Mouse (Mus musculus): ENCODE data around the gene Immp2l. TPM values are rescaled to one million over a fixed set of nuclear protein-coding genes. Genes with fewer than 3 reads are reported as not detected.

Immp2l gene
- polyA plus RNA-seq, 1 experiment from 2014 or later: 8.5 TPM

- H3K4me3 ChIP-seq: peak overlapping the region; percentile 62
- 7% methylated on average over 23 of the region's 23 CpGs for whole genome bisulfite sequencing
- peaks cover 34% of the 10 kb centered on the region for H3K4me1 ChIP-seq (replicated peaks)
- no peaks in the 10 kb centered on the region for H3K27me3 ChIP-seq
- H3K9me3 ChIP-seq: no peaks in the 10 kb centered on the region
- peak overlapping the region; percentile 92 for H3K9ac ChIP-seq
- ATAC-seq (ENCODE audit: low read depth): no peak
- no peaks in the 10 kb centered on the region for H3K36me3 ChIP-seq
- H3K4me2 ChIP-seq: peak overlapping the region; percentile 70
- H3K27ac ChIP-seq (replicated peaks): peak overlapping the region; percentile 97
These were observed 459.9 kb downstream of the Immp2l start for GRCm38 (mm10) chr12:41483593-41484451.

- H3K9me3 ChIP-seq: no peaks in the 10 kb centered on the region
- no peaks in the 10 kb centered on the region for H3K36me3 ChIP-seq
These were observed 461.0 kb downstream of the Immp2l start for GRCm38 (mm10) chr12:41484689-41485511.

GRCm38 (mm10) chr12:41485512-41486215 is 461.8 kb downstream of the Immp2l start:
- Histone ChIP-seq H3K9me3 (no peaks in the 10 kb centered on the region), H3K27ac (replicated peaks) (peak overlapping the region; percentile 97), H3K36me3 (no peaks in the 10 kb centered on the region), H3K4me2 (peak overlapping the region; percentile 70), H3K4me3 (peak overlapping the region; percentile 62), H3K9ac (peak overlapping the region; percentile 92), H3K4me1 (replicated peaks) (peaks cover 34% of the 10 kb centered on the region), H3K27me3 (no peaks in the 10 kb centered on the region)
- peak; percentile 94 for ATAC-seq (ENCODE audit: low read depth)
- 12% methylated on average over 12 of the region's 12 CpGs for WGBS

More at GRCm38 (mm10) chr12:41484689-41485511, 461.0 kb downstream of the Immp2l start:
- peak overlapping the region; percentile 70 for H3K4me2 ChIP-seq
- H3K4me1 ChIP-seq (replicated peaks): peaks cover 34% of the 10 kb centered on the region
- peak overlapping the region; percentile 92 for H3K9ac ChIP-seq
- peak overlapping the region; percentile 62 for H3K4me3 ChIP-seq
- 12% methylated on average over 16 of the region's 16 CpGs for WGBS
- H3K27ac ChIP-seq (replicated peaks): peak overlapping the region; percentile 97
- peak; percentile 67 for ATAC-seq (ENCODE audit: low read depth)
- H3K27me3 ChIP-seq: no peaks in the 10 kb centered on the region

- peak within 1 kb of the TSS; percentile 97 for H3K27ac ChIP-seq (replicated peaks)
- WGBS: 94% methylated on average over 1 of the region's 1 CpGs
- peaks cover 28% of the 10 kb centered on the region for H3K4me1 ChIP-seq (replicated peaks)
- ATAC-seq (ENCODE audit: low read depth): peak; percentile 37; the same call in 1 of the 2 replicates
- no peaks in the 10 kb centered on the region for H3K9me3 ChIP-seq
- H3K4me3 ChIP-seq: peak within 1 kb of the TSS; percentile 62
- peak within 1 kb of the TSS; percentile 70 for H3K4me2 ChIP-seq
- no peaks in the 10 kb centered on the region for H3K36me3 ChIP-seq
- no peaks in the 10 kb centered on the region for H3K27me3 ChIP-seq
- H3K9ac ChIP-seq: peak within 1 kb of the TSS; percentile 92
These were observed 462.4 kb downstream of the Immp2l start, which contains the start of gene Lrrn3 for GRCm38 (mm10) chr12:41486331-41486730. Gene Lrrn3 (minus strand): TSS chr12:41486431.

- Histone ChIP-seq H3K4me1 (replicated peaks) (peaks cover 23% of the 10 kb centered on the region), H3K4me2 (no peak overlapping the region), H3K36me3 (no peaks in the 10 kb centered on the region), H3K27ac (replicated peaks) (no peak overlapping the region), H3K9me3 (no peaks in the 10 kb centered on the region), H3K27me3 (no peaks in the 10 kb centered on the region), H3K9ac (no peak overlapping the region), H3K4me3 (no peak overlapping the region)
- 22% methylated on average over 5 of the region's 5 CpGs for WGBS
- no peak for ATAC-seq (ENCODE audit: low read depth)
These were observed 463.1 kb downstream of the Immp2l start for GRCm38 (mm10) chr12:41487005-41487404.

GRCm38 (mm10) chr12:41494620-41495019 is 470.7 kb downstream of the Immp2l start:
- ATAC-seq (ENCODE audit: low read depth): no peak
- H3K4me3 ChIP-seq: no peak overlapping the region
- no peaks in the 10 kb centered on the region for H3K4me1 ChIP-seq (replicated peaks)
- no peaks in the 10 kb centered on the region for H3K27me3 ChIP-seq
- no peak overlapping the region for H3K9ac ChIP-seq
- H3K36me3 ChIP-seq: no peaks in the 10 kb centered on the region
- no peak overlapping the region for H3K4me2 ChIP-seq
- H3K27ac ChIP-seq (replicated peaks): no peak overlapping the region
- H3K9me3 ChIP-seq: no peaks in the 10 kb centered on the region
- WGBS: 44% methylated on average over 10 of the region's 10 CpGs

GRCm38 (mm10) chr12:41500049-41500820 is 476.3 kb downstream of the Immp2l start:
- WGBS: 87% methylated on average over 9 of the region's 9 CpGs
- no peaks in the 10 kb centered on the region for H3K36me3 ChIP-seq
- no peaks in the 10 kb centered on the region for H3K4me1 ChIP-seq (replicated peaks)
- no peak overlapping the region for H3K4me2 ChIP-seq
- H3K9me3 ChIP-seq: no peaks in the 10 kb centered on the region
- no peaks in the 10 kb centered on the region for H3K27me3 ChIP-seq
- H3K4me3 ChIP-seq: no peak overlapping the region
- H3K27ac ChIP-seq (replicated peaks): no peak overlapping the region
- no peak overlapping the region for H3K9ac ChIP-seq
- ATAC-seq (ENCODE audit: low read depth): no peak

- WGBS: 83% methylated on average over 4 of the region's 4 CpGs
- H3K4me2 ChIP-seq: no peak overlapping the region
- H3K4me3 ChIP-seq: no peak overlapping the region
- no peak for ATAC-seq (ENCODE audit: low read depth)
- no peak overlapping the region for H3K9ac ChIP-seq
- no peak overlapping the region for H3K27ac ChIP-seq (replicated peaks)
- no peaks in the 10 kb centered on the region for H3K36me3 ChIP-seq
- H3K9me3 ChIP-seq: no peaks in the 10 kb centered on the region
- H3K27me3 ChIP-seq: no peaks in the 10 kb centered on the region
- H3K4me1 ChIP-seq (replicated peaks): no peaks in the 10 kb centered on the region
These were observed 484.7 kb downstream of the Immp2l start for GRCm38 (mm10) chr12:41508610-41509009.

- no peak overlapping the region for H3K9ac ChIP-seq
- no peaks in the 10 kb centered on the region for H3K4me1 ChIP-seq (replicated peaks)
- H3K9me3 ChIP-seq: no peaks in the 10 kb centered on the region
- H3K27me3 ChIP-seq: no peaks in the 10 kb centered on the region
- H3K4me3 ChIP-seq: no peak overlapping the region
- no peaks in the 10 kb centered on the region for H3K36me3 ChIP-seq
- no peak overlapping the region for H3K27ac ChIP-seq (replicated peaks)
- WGBS: 82% methylated on average over 3 of the region's 3 CpGs
- no peak for ATAC-seq (ENCODE audit: low read depth)
- no peak overlapping the region for H3K4me2 ChIP-seq
These were observed 486.7 kb downstream of the Immp2l start for GRCm38 (mm10) chr12:41510588-41510987.

GRCm38 (mm10) chr12:41518897-41519296 is 495.0 kb downstream of the Immp2l start:
- 59% methylated on average over 5 of the region's 5 CpGs for WGBS
- H3K27ac ChIP-seq (replicated peaks): no peak overlapping the region
- no peak overlapping the region for H3K4me2 ChIP-seq
- H3K27me3 ChIP-seq: no peaks in the 10 kb centered on the region
- no peaks in the 10 kb centered on the region for H3K36me3 ChIP-seq
- no peak for ATAC-seq (ENCODE audit: low read depth)
- no peaks in the 10 kb centered on the region for H3K4me1 ChIP-seq (replicated peaks)
- no peak overlapping the region for H3K9ac ChIP-seq
- H3K4me3 ChIP-seq: no peak overlapping the region
- H3K9me3 ChIP-seq: no peaks in the 10 kb centered on the region

- Histone ChIP-seq H3K4me1 (replicated peaks) (no peaks in the 10 kb centered on the region), H3K36me3 (no peaks in the 10 kb centered on the region), H3K27me3 (no peaks in the 10 kb centered on the region), H3K4me2 (no peak overlapping the region), H3K9ac (no peak overlapping the region), H3K4me3 (no peak overlapping the region), H3K9me3 (no peaks in the 10 kb centered on the region), H3K27ac (replicated peaks) (no peak overlapping the region)
- WGBS: 88% methylated on average over 2 of the region's 2 CpGs
- no peak for ATAC-seq (ENCODE audit: low read depth)
These were observed 496.4 kb downstream of the Immp2l start for GRCm38 (mm10) chr12:41520326-41520725.

All from neural tube, embryonic 13.5 days (tissue).